Comparison of ENCODE assay signal across 27 mouse cellular contexts in the genomic region with DNA sequence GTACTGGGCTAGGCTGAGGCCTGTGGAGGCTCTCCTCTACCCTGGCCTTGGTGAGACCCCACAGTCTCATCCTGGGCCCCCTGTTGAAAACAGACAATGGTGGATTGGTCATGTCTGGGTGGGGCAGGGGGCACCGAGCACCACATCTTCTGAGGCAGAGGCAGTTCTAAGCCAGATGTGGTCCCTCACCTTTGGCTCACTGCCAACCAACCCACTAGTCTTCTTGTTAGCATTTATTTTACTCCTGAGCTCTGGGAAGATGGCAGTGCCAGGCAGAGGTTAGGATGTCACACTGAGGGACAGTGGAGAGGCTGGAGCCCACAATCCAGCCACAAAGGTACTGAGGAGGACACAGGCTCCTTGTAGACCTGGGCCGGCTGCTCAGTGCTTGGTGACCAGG. TPM values are rescaled to one million over a fixed set of nuclear protein-coding genes. Genes with fewer than 3 reads are reported as not detected.
A peak's percentile ranks its signal among the peaks of the same experiment; 100 is the strongest.
DNase-seq lines count a peak whose midpoint lies in the region; ATAC-seq and TF ChIP-seq lines count a peak whose summit lies in the region.
"Had no signal": no experiment of that assay in that cellular context is flagged by ENCODE, and none has a peak within 500 bp of the region (broad histone marks: within the 10 kb centered on the region; RNA-seq: fewer than 3 reads in every experiment).

No protein-coding gene starts in this region.

- H3K79me2 ChIP-seq in myocyte (ENCODE audit: control insufficient read depth, insufficient read depth), result peaks cover 8% of the 10 kb centered on the region

- peaks cover 25% of the 10 kb centered on the region for H3K4me1 ChIP-seq in limb, embryonic 12.5 days (replicated peaks)
- H3K4me1 ChIP-seq in limb, embryonic 10.5 days, result peaks cover 42% of the 10 kb centered on the region
- H3K4me1 ChIP-seq in neural tube, embryonic 14.5 days (ENCODE audit: control insufficient read depth, insufficient read depth, low read length), result peaks cover 15% of the 10 kb centered on the region

- TF ChIP-seq CTCF in gastrocnemius, adult 2 months (IDR thresholded peaks at IDR 0.05), result no peak

- ATAC-seq in limb, embryonic 12.5 days (ENCODE audit: insufficient number of reproducible peaks, insufficient read depth, low FRiP score, low TSS enrichment, low read depth), result no peak
- ATAC-seq in neural tube, embryonic 14.5 days (ENCODE audit: low read depth), result no peak
- ATAC-seq: forebrain, embryonic 16.5 days; inflammation-experienced regulatory T-cells, adult 6 months had no signal

- WGBS in limb, embryonic 12.5 days, result 83% methylated on average over 2 of the region's 2 CpGs
- 81% methylated on average over 2 of the region's 2 CpGs for WGBS in limb, embryonic 10.5 days
- 86% methylated on average over 2 of the region's 2 CpGs for WGBS in neural tube, embryonic 14.5 days

- H3ac ChIP-seq in myocyte (ENCODE audit: control insufficient read depth, insufficient read length), result no peak overlapping the region

- no peak overlapping the region for H3K9ac ChIP-seq in limb, embryonic 12.5 days (replicated peaks)
- 0 out of 2 replicates have a peak overlapping the region, but pooled peaks have one; percentile 11 for H3K9ac ChIP-seq in neural tube, embryonic 14.5 days (replicated peaks; ENCODE audit: low read depth, low read length)
- H3K9ac ChIP-seq: hindbrain, embryonic 12.5 days; neural tube, embryonic 15.5 days had no signal

- no peak for DNase-seq in gastrocnemius, adult 2 months
- no peak for DNase-seq in gastrocnemius, postnatal 36 days
- no peak for DNase-seq in limb, embryonic 10.5 days (ENCODE audit: low spot score)
- no peak for DNase-seq in neural tube, embryonic 10.5 days (ENCODE audit: extremely low spot score, low spot score)
- no peak for DNase-seq in embryo, embryonic 10.5 days (ENCODE audit: low spot score)
- DNase-seq: adrenal gland, adult 2 months; adrenal gland, postnatal 36 days; B cell, adult 2 months; heart, postnatal 14 days; kidney, adult 8-10 months; kidney, postnatal 4 days; layer of hippocampus, postnatal 36 days; left cerebral cortex, postnatal 4 days; lung, adult 18-20 months; lung, postnatal 10 days; retina, postnatal 1 day; right cerebral cortex, postnatal 14 days had no signal

- no peaks in the 10 kb centered on the region for H3K27me3 ChIP-seq in limb, embryonic 12.5 days
- H3K27me3 ChIP-seq in limb, embryonic 10.5 days (ENCODE audit: low read depth, poor library complexity, severe bottlenecking), result no peaks in the 10 kb centered on the region
- H3K27me3 ChIP-seq in neural tube, embryonic 14.5 days (ENCODE audit: control insufficient read depth, insufficient read depth, low read length), result no peaks in the 10 kb centered on the region
- no peaks in the 10 kb centered on the region for H3K27me3 ChIP-seq in myocyte (ENCODE audit: control insufficient read depth, insufficient read depth, insufficient read length)
- H3K27me3 ChIP-seq: hindbrain, embryonic 12.5 days; neural tube, embryonic 15.5 days had no signal

- TF ChIP-seq POLR2A in myocyte (IDR thresholded peaks at IDR 0.05; ENCODE audit: insufficient read length, low read depth), result peak; percentile 1

- peaks cover 61% of the 10 kb centered on the region for H3K36me3 ChIP-seq in limb, embryonic 12.5 days
- peaks cover 63% of the 10 kb centered on the region for H3K36me3 ChIP-seq in limb, embryonic 10.5 days
- peaks cover 47% of the 10 kb centered on the region for H3K36me3 ChIP-seq in neural tube, embryonic 14.5 days (ENCODE audit: control insufficient read depth, insufficient read depth, low read length)
- peaks cover 4% of the 10 kb centered on the region for H3K36me3 ChIP-seq in myocyte (ENCODE audit: control insufficient read depth, insufficient read depth)

- peak overlapping the region; percentile 94; the same call in 1 of the 2 replicates for H3K4me2 ChIP-seq in limb, embryonic 12.5 days
- no peak overlapping the region for H3K4me2 ChIP-seq in neural tube, embryonic 14.5 days (ENCODE audit: low read depth, low read length)
- H3K4me2 ChIP-seq in myocyte (ENCODE audit: low read depth), result no peak overlapping the region
- H3K4me2 ChIP-seq: hindbrain, embryonic 12.5 days; midbrain, embryonic 11.5 days; neural tube, embryonic 15.5 days had no signal

- H3K9me3 ChIP-seq in limb, embryonic 12.5 days, result no peaks in the 10 kb centered on the region
- H3K9me3 ChIP-seq in limb, embryonic 10.5 days (replicated peaks), result no peaks in the 10 kb centered on the region
- no peaks in the 10 kb centered on the region for H3K9me3 ChIP-seq in neural tube, embryonic 14.5 days (ENCODE audit: control insufficient read depth, low read length)
- H3K9me3 ChIP-seq: hindbrain, embryonic 12.5 days; neural tube, embryonic 15.5 days had no signal

- 0 out of 2 replicates have a peak overlapping the region, but pooled peaks have one; percentile 20 for H3K27ac ChIP-seq in gastrocnemius, adult 2 months
- H3K27ac ChIP-seq in limb, embryonic 12.5 days, result no peak overlapping the region
- H3K27ac ChIP-seq in limb, embryonic 10.5 days, result no peak overlapping the region
- no peak overlapping the region for H3K27ac ChIP-seq in neural tube, embryonic 14.5 days (ENCODE audit: low read depth, low read length)
- H3K27ac ChIP-seq: hindbrain, embryonic 12.5 days; kidney, postnatal 0 days; macrophage; neural tube, embryonic 15.5 days had no signal

- intact Hi-C loops in gastrocnemius, adult 2 months (cut with DNase I), result no loop called here
- intact Hi-C loops in gastrocnemius, postnatal 36 days (cut with DNase I), result no loop called here

- no peak overlapping the region for H3K4me3 ChIP-seq in gastrocnemius, adult 2 months
- no peak overlapping the region for H3K4me3 ChIP-seq in limb, embryonic 12.5 days (replicated peaks)
- no peak overlapping the region for H3K4me3 ChIP-seq in limb, embryonic 10.5 days
- no peak overlapping the region for H3K4me3 ChIP-seq in neural tube, embryonic 14.5 days (ENCODE audit: low read depth, low read length)
- no peak overlapping the region for H3K4me3 ChIP-seq in myocyte
- H3K4me3 ChIP-seq: hindbrain, embryonic 12.5 days; neural tube, embryonic 15.5 days had no signal

TF ChIP-seq in myocyte, 11 proteins besides CTCF, POLR2A, EP300 and RAD21:
- peak; percentile 10 for TF ChIP-seq POLR2AphosphoS2 (IDR thresholded peaks at IDR 0.05; ENCODE audit: insufficient read length, low read depth)
- no peak for TF ChIP-seq USF1 (IDR thresholded peaks at IDR 0.05; ENCODE audit: low read depth)

RNA-seq across cellular contexts. Expression of a gene that starts 2.9 kb away (rescaled TPM):
- total RNA-seq in gastrocnemius, adult 2 months (2021), result 10 to 100 TPM; 14.0 to 28.5 TPM
- total RNA-seq in gastrocnemius, postnatal 36 days (2021), result 10 to 100 TPM; 35.1 to 59.8 TPM
- 30.7 and 31.9 TPM in 2 replicates for polyA plus RNA-seq in limb, embryonic 12.5 days (2016; fragmentation: Nextera tagmentation; extraction: Ambion mirVana)
- 14.4 and 18.4 TPM in 2 replicates for polyA plus RNA-seq in limb, embryonic 10.5 days (2016; fragmentation: Nextera tagmentation; extraction: Ambion mirVana)
- polyA plus RNA-seq in neural tube, embryonic 14.5 days (2014; fragmentation: Nextera tagmentation; extraction: Ambion mirVana), result 18.6 and 25.8 TPM in 2 replicates
- 162 TPM for polyA plus RNA-seq in myocyte (2012; fragmentation: generic; extraction: Trizol)

RNA-seq across cellular contexts. Expression of a gene that starts 3.4 kb away (rescaled TPM):
- 10 to 100 TPM; 34.2 to 38.4 TPM for total RNA-seq in gastrocnemius, adult 2 months (2021)
- 10 to 100 TPM; 30.0 to 40.4 TPM for total RNA-seq in gastrocnemius, postnatal 36 days (2021)
- 69.1 and 71.0 TPM in 2 replicates for polyA plus RNA-seq in limb, embryonic 12.5 days (2016; fragmentation: Nextera tagmentation; extraction: Ambion mirVana)
- polyA plus RNA-seq in limb, embryonic 10.5 days (2016; fragmentation: Nextera tagmentation; extraction: Ambion mirVana), result 61.2 and 66.2 TPM in 2 replicates
- 37.5 and 39.8 TPM in 2 replicates for polyA plus RNA-seq in neural tube, embryonic 14.5 days (2014; fragmentation: Nextera tagmentation; extraction: Ambion mirVana)
- polyA plus RNA-seq in myocyte (2012; fragmentation: generic; extraction: Trizol), result 123 TPM

RNA-seq across cellular contexts. Expression of a gene that starts 9.0 kb away (rescaled TPM):
- total RNA-seq in gastrocnemius, adult 2 months (2021), result 100 to 1,000 TPM; 496 to 663 TPM
- total RNA-seq in gastrocnemius, postnatal 36 days (2021), result 100 to 1,000 TPM; 516 to 553 TPM
- polyA plus RNA-seq in limb, embryonic 12.5 days (2016; fragmentation: Nextera tagmentation; extraction: Ambion mirVana), result 258 and 278 TPM in 2 replicates
- polyA plus RNA-seq in limb, embryonic 10.5 days (2016; fragmentation: Nextera tagmentation; extraction: Ambion mirVana), result 311 and 345 TPM in 2 replicates
- 309 and 366 TPM in 2 replicates for polyA plus RNA-seq in neural tube, embryonic 14.5 days (2014; fragmentation: Nextera tagmentation; extraction: Ambion mirVana)
- 407 TPM for polyA plus RNA-seq in myocyte (2012; fragmentation: generic; extraction: Trizol)

RNA-seq across cellular contexts. Expression of a gene that starts 31.7 kb away (rescaled TPM):
- total RNA-seq in gastrocnemius, adult 2 months (2021), result 10 to 100 TPM; 12.2 to 19.2 TPM
- 10 to 100 TPM; 12.3 to 14.3 TPM for total RNA-seq in gastrocnemius, postnatal 36 days (2021)
- polyA plus RNA-seq in limb, embryonic 12.5 days (2016; fragmentation: Nextera tagmentation; extraction: Ambion mirVana), result 103 and 112 TPM in 2 replicates
- 122 and 128 TPM in 2 replicates for polyA plus RNA-seq in limb, embryonic 10.5 days (2016; fragmentation: Nextera tagmentation; extraction: Ambion mirVana)
- 35.0 and 37.4 TPM in 2 replicates for polyA plus RNA-seq in neural tube, embryonic 14.5 days (2014; fragmentation: Nextera tagmentation; extraction: Ambion mirVana)
- 30.7 TPM for polyA plus RNA-seq in myocyte (2012; fragmentation: generic; extraction: Trizol)

RNA-seq across cellular contexts. Expression of a gene that starts 34.3 kb away (rescaled TPM):
- total RNA-seq in gastrocnemius, adult 2 months (2021), result 100 to 1,000 TPM; 634 to 773 TPM
- 100 to 1,000 TPM; 529 to 644 TPM for total RNA-seq in gastrocnemius, postnatal 36 days (2021)
- polyA plus RNA-seq in limb, embryonic 12.5 days (2016; fragmentation: Nextera tagmentation; extraction: Ambion mirVana), result 926 and 930 TPM in 2 replicates
- 1,092 and 1,255 TPM in 2 replicates for polyA plus RNA-seq in limb, embryonic 10.5 days (2016; fragmentation: Nextera tagmentation; extraction: Ambion mirVana)
- 537 and 599 TPM in 2 replicates for polyA plus RNA-seq in neural tube, embryonic 14.5 days (2014; fragmentation: Nextera tagmentation; extraction: Ambion mirVana)
- polyA plus RNA-seq in myocyte (2012; fragmentation: generic; extraction: Trizol), result 4,761 TPM
